Mouse (Mus musculus) testis, adult 2 months (tissue): ENCODE measurements around the gene Trim17. TPM values are rescaled to one million over a fixed set of nuclear protein-coding genes. Genes with fewer than 3 reads are reported as not detected.

ENCODE experiments used
- H3K27ac ChIP-seq: fragments of 200-500 bp; 2 replicates; pipeline ENCODE4 v1.5.1; 2012; ENCODE audit warnings: low read depth, low read length; ENCODE audit not compliant: control insufficient read depth, insufficient read depth
- H3K27me3 ChIP-seq: fragments of 200-500 bp; 2 replicates; pipeline ENCODE4 v1.6.1; 2012; ENCODE audit warnings: mild to moderate bottlenecking, low read length, moderate library complexity; ENCODE audit not compliant: control insufficient read depth, insufficient read depth
- H3K36me3 ChIP-seq: fragments of 200-500 bp; 2 replicates; pipeline ENCODE4 v1.6.1; 2012; ENCODE audit warnings: mild to moderate bottlenecking, low read length; ENCODE audit not compliant: control insufficient read depth, insufficient read depth
- H3K4me1 ChIP-seq: fragments of 200-500 bp; 2 replicates; pipeline ENCODE4 v1.6.1; 2012; ENCODE audit warnings: low read length; ENCODE audit not compliant: control insufficient read depth, insufficient read depth
- H3K4me3 ChIP-seq: fragments of 200-500 bp; 2 replicates; pipeline ENCODE4 v1.5.1; 2012; ENCODE audit warnings: low read depth, mild to moderate bottlenecking, low read length, moderate library complexity, mixed read lengths; ENCODE audit not compliant: control insufficient read depth
- CTCF ChIP-seq: fragments of 200-500 bp; IDR thresholded peaks from 2 replicates; pipeline ENCODE4 v1.5.1; 2012; ENCODE audit warnings: low read depth, mild to moderate bottlenecking, inconsistent platforms, low read length, moderate library complexity; ENCODE audit not compliant: control insufficient read depth, insufficient read depth, insufficient replicate concordance
- POLR2A ChIP-seq: fragments of 200-500 bp; IDR thresholded peaks from 2 replicates; pipeline ENCODE4 v1.6.1; 2012; ENCODE audit warnings: low read depth, mild to moderate bottlenecking, inconsistent platforms, low read length, moderate library complexity; ENCODE audit not compliant: control insufficient read depth
- polyA plus RNA-seq: library from polyadenylated mRNA; depleted of rRNA; stranded (reverse); fragments of >200 nt; gene quantifications from 2 replicates; pipeline ENCODE4 v1.2.3, GENCODE M21; 2012

Trim17 gene
- polyA plus RNA-seq, 1 experiment: 166 TPM

DNA sequence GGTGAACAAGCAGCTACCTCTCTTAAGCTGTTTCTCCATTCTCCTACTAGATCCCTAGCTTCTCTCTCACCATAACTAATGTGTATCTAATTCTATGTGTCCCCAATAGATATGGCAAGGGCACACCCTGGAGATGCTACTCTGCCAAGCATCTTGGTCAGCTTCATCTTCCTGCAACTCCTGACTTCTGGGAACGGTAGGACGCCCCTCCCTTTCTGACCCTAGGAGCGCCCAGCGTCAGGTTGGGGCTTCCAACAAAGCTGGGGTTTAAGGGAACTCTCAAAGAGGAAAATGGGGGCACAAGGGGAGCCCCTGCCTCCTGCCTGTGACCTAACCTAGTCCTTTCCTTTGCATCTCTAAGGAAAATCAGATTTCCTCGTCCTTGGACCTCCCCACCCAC is 35.7 kb upstream of the Trim17 start:
- peaks cover 25% of the 10 kb centered on the region for H3K4me1 ChIP-seq
- TF ChIP-seq POLR2A: no peak
- no peak for TF ChIP-seq CTCF
- H3K27me3 ChIP-seq: no peaks in the 10 kb centered on the region
- no peak overlapping the region; the same call in 1 of the 2 replicates for H3K27ac ChIP-seq
- H3K4me3 ChIP-seq: peak overlapping the region; percentile 43
- H3K36me3 ChIP-seq: no peaks in the 10 kb centered on the region

DNA sequence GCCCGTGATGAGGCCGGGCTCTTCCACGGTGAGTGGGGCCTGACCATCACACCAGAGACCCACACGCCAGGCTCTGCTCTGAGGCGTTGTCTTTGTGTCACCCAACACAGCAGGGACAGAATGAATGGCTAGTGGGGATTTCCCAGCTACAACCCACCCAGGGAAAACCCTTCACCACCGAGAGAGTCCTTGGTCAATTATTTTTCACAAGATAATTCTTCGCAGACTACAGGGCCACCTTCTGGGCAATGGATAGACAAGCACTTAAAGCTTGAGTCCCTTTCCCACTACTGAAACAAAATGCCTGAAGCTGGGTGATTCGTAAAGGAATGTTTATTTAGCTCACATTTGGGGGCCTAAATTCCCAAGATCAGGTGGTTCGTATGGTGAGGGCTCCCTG is 32.1 kb upstream of the Trim17 start:
- Histone ChIP-seq H3K4me3 (no peak overlapping the region), H3K4me1 (peaks cover 11% of the 10 kb centered on the region), H3K27me3 (no peaks in the 10 kb centered on the region), H3K36me3 (no peaks in the 10 kb centered on the region), H3K27ac (no peak overlapping the region)
- no peak for TF ChIP-seq CTCF
- TF ChIP-seq POLR2A: no peak

DNA sequence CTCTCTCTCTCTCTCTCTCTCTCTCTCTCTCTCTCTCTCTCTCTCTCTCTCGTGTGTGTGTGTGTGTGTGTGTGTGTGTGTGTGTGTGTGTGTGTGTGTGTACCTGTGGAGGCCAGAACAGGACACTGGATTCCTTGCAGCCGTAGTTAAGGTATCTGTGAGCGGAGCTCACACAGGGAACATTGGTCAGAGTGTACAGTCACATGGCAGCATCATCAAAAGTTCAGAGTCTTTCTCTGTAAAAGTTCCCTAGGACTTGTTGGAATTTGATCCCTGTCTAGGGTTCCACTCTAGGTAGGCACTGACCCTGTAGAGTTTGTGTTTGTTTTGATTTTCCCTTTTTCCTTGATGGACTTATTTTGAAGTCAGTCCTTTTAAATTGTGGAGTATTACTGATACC is 27.8 kb upstream of the Trim17 start:
- Histone ChIP-seq H3K4me1 (peaks cover 14% of the 10 kb centered on the region), H3K36me3 (no peaks in the 10 kb centered on the region), H3K27me3 (no peaks in the 10 kb centered on the region), H3K27ac (no peak overlapping the region), H3K4me3 (no peak overlapping the region)
- TF ChIP-seq POLR2A (no peak), CTCF (no peak)

DNA sequence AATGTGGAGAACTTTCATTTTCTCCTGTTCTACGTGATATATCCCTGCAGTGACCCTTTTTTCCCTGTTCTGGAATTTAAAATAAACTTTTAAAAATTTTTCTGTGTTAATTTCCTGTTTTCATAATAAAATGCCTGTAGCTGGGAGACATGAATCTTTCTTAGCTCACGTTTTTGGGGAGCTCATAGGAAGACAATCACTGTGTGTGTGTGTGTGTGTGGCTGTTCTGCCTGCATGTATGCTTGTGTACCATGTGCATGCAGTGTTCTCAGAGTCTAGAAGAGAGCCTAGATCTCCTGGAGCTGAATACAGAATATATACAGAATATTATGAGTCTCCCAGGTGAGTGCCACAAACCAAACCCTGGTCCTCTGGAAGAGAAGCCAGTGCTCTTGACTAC is 27.4 kb upstream of the Trim17 start:
- Histone ChIP-seq H3K27ac (no peak overlapping the region), H3K36me3 (no peaks in the 10 kb centered on the region), H3K27me3 (no peaks in the 10 kb centered on the region), H3K4me3 (no peak overlapping the region), H3K4me1 (peaks cover 14% of the 10 kb centered on the region)
- TF ChIP-seq POLR2A: no peak
- TF ChIP-seq CTCF: no peak

DNA sequence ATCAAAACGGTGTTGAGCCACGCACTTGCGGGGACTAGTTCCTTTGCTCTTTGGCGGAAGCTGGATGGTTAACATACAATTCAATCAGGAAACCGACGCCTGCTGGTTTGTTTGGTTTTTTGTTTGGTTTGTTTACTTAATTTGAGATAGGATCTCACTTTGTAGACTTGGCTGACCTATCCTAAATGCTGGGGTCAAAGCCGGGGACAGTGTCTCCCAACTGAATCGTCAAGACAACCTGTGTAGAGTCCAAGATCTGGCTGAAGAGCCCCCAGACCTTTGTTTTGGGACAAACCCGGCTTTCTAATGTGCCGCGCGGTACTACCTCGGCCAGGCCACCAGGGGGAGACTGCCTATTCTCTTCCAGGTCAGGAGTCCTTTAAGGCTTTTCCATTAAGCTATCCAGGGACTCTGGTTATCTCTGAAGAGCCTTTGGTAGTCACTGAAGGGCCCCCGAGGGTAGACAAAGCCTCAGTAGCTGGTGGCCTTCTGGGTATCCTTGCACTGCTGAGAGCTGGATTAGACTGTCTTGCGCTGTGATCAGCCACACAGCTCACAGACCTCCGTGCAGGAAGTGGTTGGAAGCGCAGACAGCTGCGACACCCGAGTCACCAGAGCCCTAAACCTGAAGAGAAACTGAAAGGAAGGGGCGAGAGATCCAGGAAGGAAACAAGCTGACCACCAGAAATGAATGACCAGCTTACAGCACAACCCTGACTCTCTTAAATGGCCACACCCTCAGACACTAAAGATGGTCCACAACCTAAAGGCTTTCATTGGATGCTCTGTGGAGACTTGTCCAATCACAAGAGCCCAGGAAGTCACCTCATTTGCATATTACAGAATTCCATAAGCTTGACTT is 26.5 kb upstream of the Trim17 start:
- Histone ChIP-seq H3K27ac (peak overlapping the region; percentile 45), H3K4me3 (peak overlapping the region; percentile 68), H3K36me3 (peaks cover 2% of the 10 kb centered on the region), H3K27me3 (no peaks in the 10 kb centered on the region), H3K4me1 (peaks cover 14% of the 10 kb centered on the region)
- no peak for TF ChIP-seq POLR2A
- TF ChIP-seq CTCF: peak; percentile 72

DNA sequence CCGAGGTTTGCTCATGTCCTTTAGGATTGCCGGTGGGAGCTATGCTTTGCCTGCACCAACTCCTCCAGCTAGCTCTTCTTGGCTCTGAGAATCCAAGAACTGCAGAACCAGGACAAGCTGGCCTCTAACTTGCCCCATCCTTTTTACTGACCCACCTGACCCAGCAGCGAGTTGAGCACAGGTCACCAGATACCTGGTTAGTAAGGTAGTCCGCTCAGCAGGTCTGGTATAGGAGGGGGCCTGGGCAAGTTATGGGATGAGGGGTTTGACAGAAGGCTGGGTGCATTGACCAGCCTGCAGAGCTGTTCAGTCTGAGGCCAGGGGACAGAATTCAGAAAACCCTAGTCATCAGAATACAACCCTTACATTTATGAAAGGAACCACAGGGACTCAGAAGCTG is 25.4 kb upstream of the Trim17 start:
- Histone ChIP-seq H3K4me3 (no peak overlapping the region), H3K4me1 (peaks cover 14% of the 10 kb centered on the region), H3K27me3 (no peaks in the 10 kb centered on the region), H3K27ac (no peak overlapping the region), H3K36me3 (peaks cover 2% of the 10 kb centered on the region)
- TF ChIP-seq CTCF (no peak), POLR2A (no peak)

DNA sequence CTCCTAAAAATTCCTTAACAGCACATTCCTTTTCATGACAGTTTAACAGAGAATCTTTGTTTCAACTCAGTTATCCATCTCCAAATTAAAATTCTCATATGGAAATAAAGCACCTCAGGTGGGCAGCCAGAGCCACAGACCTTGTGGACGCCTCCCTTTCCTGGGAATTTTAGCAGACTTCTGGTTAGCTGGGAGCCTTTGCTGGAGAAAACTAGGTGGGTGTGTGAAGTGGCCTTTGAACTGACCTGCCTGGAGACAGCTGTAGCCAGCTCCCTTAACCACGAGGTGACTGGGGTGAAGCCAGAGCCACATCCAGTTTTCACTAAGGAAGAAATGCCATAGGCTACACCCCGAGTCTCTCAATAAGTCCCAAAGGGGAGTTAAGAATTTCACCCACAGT is 24.8 kb upstream of the Trim17 start:
- H3K27me3 ChIP-seq: no peaks in the 10 kb centered on the region
- H3K4me1 ChIP-seq: peaks cover 14% of the 10 kb centered on the region
- no peak overlapping the region for H3K4me3 ChIP-seq
- TF ChIP-seq CTCF (no peak), POLR2A (no peak)
- H3K36me3 ChIP-seq: peaks cover 2% of the 10 kb centered on the region
- no peak overlapping the region for H3K27ac ChIP-seq
